Mouse (Mus musculus) liver, adult 2 months (tissue): ENCODE results near the gene Tspo. TPM values are rescaled to one million over a fixed set of nuclear protein-coding genes. Genes with fewer than 3 reads are reported as not detected.

ENCODE experiments used
- DNase-seq: peaks from one replicate; pipeline ENCODE4 v3.0.0-alpha.2; 2011; ENCODE audit warnings: low read depth, low spot score; ENCODE audit errors: extremely low read depth
- H3K27ac ChIP-seq: fragments of 200-500 bp; replicated peaks from 2 replicates; pipeline ENCODE4 v1.5.1; 2012; ENCODE audit warnings: low read depth, mild to moderate bottlenecking, control low read depth, inconsistent platforms, low read length; ENCODE audit not compliant: insufficient read depth
- H3K27me3 ChIP-seq: fragments of 200-500 bp; 2 replicates; pipeline ENCODE4 v1.6.1; 2012; ENCODE audit warnings: mild to moderate bottlenecking, moderate library complexity, low read length, inconsistent platforms; ENCODE audit not compliant: control insufficient read depth, insufficient read depth
- H3K36me3 ChIP-seq: fragments of 200-500 bp; 2 replicates; pipeline ENCODE4 v1.6.1; 2012; ENCODE audit warnings: low read length, inconsistent platforms; ENCODE audit not compliant: control insufficient read depth, insufficient read depth
- H3K4me1 ChIP-seq: fragments of 200-500 bp; 2 replicates; pipeline ENCODE4 v1.6.1; 2011; ENCODE audit warnings: low read length; ENCODE audit not compliant: control insufficient read depth, insufficient read depth
- H3K4me3 ChIP-seq: fragments of 200-500 bp; 2 replicates; pipeline ENCODE4 v1.5.1; 2011; ENCODE audit warnings: low read depth, mild to moderate bottlenecking, control low read depth, low read length, moderate library complexity; ENCODE audit not compliant: insufficient read depth
- H3K79me2 ChIP-seq: fragments of 200-500 bp; 2 replicates; pipeline ENCODE4 v1.6.1; 2012; ENCODE audit warnings: inconsistent platforms, mild to moderate bottlenecking, low read length, moderate library complexity; ENCODE audit not compliant: control insufficient read depth, insufficient read depth
- H3K9ac ChIP-seq: fragments of 200-500 bp; 2 replicates; pipeline ENCODE4 v1.6.1; 2012; ENCODE audit warnings: low read depth, mild to moderate bottlenecking, control low read depth, inconsistent platforms, low read length
- CTCF ChIP-seq: fragments of 200-500 bp; IDR thresholded peaks from 2 replicates; pipeline ENCODE4 v1.5.1; 2011; ENCODE audit warnings: low read depth, low read length, control low read depth
- POLR2A ChIP-seq: fragments of 200-500 bp; IDR thresholded peaks from 2 replicates; pipeline ENCODE4 v1.6.1; 2011; ENCODE audit warnings: low read length, control low read depth; ENCODE audit not compliant: insufficient read depth; ENCODE audit errors: extremely low read depth
- WGBS: fragments of 180-500 bp; shearing (Covaris S2); methylation state at CpG from one replicate; pipeline ENCODE4 v1.1.7; 2018; 5-methylcytosine and 5-hydroxymethylcytosine counted together
- polyA plus RNA-seq: library from polyadenylated mRNA; depleted of rRNA; stranded (reverse); fragments of >200 nt; gene quantifications from 2 replicates; pipeline ENCODE4 v1.2.3, GENCODE M21; 2012
- total RNA-seq: library from RNA; depleted of rRNA; stranded (reverse); fragments of >200 nt; gene quantifications from 2 replicates; pipeline ENCODE4 v1.2.3, GENCODE M21; 2014

Tspo gene
- total and polyA plus RNA-seq, 2 experiments: 123 to 283 TPM

DNA sequence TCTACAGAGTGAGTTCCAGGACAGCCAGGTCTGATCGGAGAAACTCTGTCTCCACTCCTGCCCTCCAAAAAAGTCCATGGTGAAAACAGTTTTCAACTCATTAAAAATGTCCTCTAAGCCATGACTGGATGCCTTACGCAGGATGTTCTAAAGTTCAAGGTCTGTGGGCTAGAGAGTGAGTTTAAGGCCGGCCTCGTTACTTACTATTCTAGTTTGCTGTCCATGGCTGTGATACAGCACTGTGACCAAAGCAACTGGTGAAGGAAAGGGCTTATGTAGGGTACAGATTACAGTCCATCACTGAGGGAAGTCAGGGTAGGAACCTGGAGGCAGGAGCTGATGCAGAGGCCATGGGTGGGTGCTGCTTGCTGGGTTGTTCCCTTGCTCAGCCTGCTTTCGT lies 5.2 kb downstream of the Tspo start:
- DNase-seq: peak; percentile 44
- TF ChIP-seq CTCF (no peak), POLR2A (no peak)
- H3K27me3 ChIP-seq: no peaks in the 10 kb centered on the region
- WGBS: 58% methylated on average over 5 of the region's 5 CpGs
- H3K4me1 ChIP-seq: peaks cover 17% of the 10 kb centered on the region
- no peak overlapping the region for H3K27ac ChIP-seq
- no peak overlapping the region for H3K4me3 ChIP-seq
- H3K79me2 ChIP-seq: peaks cover 16% of the 10 kb centered on the region; the same call in 1 of the 2 replicates
- H3K36me3 ChIP-seq: no peaks in the 10 kb centered on the region; the same call in 1 of the 2 replicates
- H3K9ac ChIP-seq: no peak overlapping the region

DNA sequence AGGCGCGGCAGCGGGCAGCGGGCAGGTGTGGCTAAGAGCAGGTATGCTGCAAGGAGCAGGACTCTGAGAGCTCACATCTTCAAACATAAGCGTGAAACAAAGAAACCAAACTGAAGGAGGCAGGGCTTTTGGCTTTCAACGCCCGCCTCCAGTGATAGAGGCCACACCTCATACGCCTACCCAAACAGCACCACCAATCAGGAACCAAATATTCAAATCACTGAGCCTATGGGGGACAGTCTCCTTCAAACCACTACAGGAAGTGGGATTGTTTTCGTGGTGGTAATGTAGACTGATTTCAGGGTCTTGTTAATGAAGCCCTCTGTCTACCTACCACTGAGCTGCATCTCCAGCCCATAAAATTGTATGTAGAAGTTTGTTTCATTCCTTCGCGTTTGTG lies 6.3 kb downstream of the Tspo start:
- 87% methylated on average over 11 of the region's 11 CpGs for WGBS
- Histone ChIP-seq H3K4me3 (no peak overlapping the region), H3K79me2 (peaks cover 16% of the 10 kb centered on the region; the same call in 1 of the 2 replicates), H3K36me3 (peaks cover 8% of the 10 kb centered on the region; the same call in 1 of the 2 replicates), H3K27ac (no peak overlapping the region), H3K9ac (no peak overlapping the region), H3K27me3 (no peaks in the 10 kb centered on the region), H3K4me1 (peaks cover 14% of the 10 kb centered on the region)
- TF ChIP-seq POLR2A (no peak), CTCF (no peak)
- DNase-seq: no peak

DNA sequence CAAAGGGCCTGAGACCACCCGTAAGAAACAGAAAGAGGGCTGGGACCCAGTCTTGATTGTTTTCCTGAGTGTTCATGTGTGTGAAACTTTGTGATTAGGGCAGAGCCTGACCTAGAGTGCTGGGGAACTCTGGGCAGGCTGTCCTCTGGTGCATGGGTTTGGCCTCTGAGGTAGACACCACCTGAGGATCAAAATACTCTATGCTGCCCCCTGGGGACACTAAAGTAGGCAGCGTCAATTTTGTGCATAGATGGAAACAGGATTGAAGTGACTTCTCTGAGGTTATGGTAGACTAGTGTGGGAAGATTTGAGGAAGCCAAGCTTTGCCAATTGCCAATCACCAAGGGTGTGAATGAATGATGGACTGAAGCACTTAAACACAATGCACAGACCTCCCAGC lies 7.2 kb downstream of the Tspo start:
- peaks cover 10% of the 10 kb centered on the region; the same call in 1 of the 2 replicates for H3K36me3 ChIP-seq
- H3K27me3 ChIP-seq: no peaks in the 10 kb centered on the region
- DNase-seq: peak; percentile 55
- H3K79me2 ChIP-seq: peaks cover 8% of the 10 kb centered on the region; the same call in 1 of the 2 replicates
- H3K9ac ChIP-seq: no peak overlapping the region
- H3K4me3 ChIP-seq: no peak overlapping the region
- peak overlapping the region; percentile 26 for H3K27ac ChIP-seq
- H3K4me1 ChIP-seq: peaks cover 14% of the 10 kb centered on the region
- WGBS: 54% methylated on average over 2 of the region's 2 CpGs
- TF ChIP-seq CTCF (peak; percentile 17; the same call in 1 of the 2 replicates), POLR2A (no peak)

DNA sequence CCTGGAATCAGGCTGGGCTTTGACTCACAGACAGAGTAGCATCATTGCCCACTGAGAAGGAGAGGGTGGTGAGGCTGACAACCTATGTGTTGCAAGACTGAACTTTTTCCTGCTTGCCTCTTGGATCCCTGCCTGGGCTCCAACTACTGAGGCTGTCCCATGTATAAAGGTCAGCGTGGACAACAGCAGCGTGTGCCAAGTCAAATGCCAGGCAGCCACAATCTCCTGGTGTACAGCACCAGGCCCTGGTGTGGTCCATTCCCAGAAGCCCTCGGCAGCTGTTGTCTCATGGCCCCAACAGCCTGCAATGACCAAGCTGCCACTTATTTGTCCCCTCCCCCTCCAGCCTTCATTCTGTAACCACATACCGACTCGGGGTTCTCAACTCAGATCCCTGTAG lies 8.2 kb downstream of the Tspo start:
- H3K27me3 ChIP-seq: no peaks in the 10 kb centered on the region
- peaks cover 10% of the 10 kb centered on the region; the same call in 1 of the 2 replicates for H3K36me3 ChIP-seq
- peak overlapping the region; percentile 74 for H3K27ac ChIP-seq
- DNase-seq: peak; percentile 96
- peaks cover 14% of the 10 kb centered on the region for H3K4me1 ChIP-seq
- no peak overlapping the region for H3K9ac ChIP-seq
- WGBS: 23% methylated on average over 5 of the region's 5 CpGs
- no peaks in the 10 kb centered on the region; the same call in 1 of the 2 replicates for H3K79me2 ChIP-seq
- no peak overlapping the region for H3K4me3 ChIP-seq
- TF ChIP-seq CTCF (no peak), POLR2A (no peak)

DNA sequence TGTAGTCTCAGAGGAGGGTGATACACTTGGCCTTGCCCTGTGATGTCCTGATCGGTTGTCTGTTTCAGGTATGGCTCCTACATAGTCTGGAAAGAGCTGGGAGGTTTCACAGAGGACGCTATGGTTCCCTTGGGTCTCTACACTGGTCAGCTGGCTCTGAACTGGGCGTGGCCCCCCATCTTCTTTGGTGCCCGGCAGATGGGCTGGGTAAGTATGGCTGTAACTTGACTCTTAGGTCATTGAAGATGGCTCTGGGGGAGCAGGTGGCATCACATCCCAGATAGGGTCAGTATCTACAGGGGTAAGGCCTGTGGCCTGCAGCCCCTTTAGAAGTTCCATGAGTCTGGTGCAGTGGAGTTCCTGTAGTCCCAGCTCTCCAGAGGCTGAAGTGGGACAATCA lies 8.7 kb downstream of the Tspo start:
- H3K36me3 ChIP-seq: peaks cover 10% of the 10 kb centered on the region; the same call in 1 of the 2 replicates
- TF ChIP-seq CTCF (no peak), POLR2A (no peak)

DNA sequence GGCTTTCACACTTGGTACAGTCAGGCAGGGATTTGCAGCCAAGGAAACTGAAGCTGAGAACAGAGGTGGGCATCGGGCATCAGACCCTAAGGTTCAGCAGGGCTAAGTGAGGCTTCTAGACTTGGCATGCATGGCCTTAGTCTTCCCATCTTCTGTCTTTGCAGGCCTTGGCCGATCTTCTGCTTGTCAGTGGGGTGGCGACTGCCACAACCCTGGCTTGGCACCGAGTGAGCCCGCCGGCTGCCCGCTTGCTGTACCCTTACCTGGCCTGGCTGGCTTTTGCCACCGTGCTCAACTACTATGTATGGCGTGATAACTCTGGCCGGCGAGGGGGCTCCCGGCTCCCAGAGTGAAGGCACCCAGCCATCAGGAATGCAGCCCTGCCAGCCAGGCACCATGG lies 10.2 kb downstream of the Tspo start:
- Histone ChIP-seq H3K27ac (no peak overlapping the region), H3K27me3 (no peaks in the 10 kb centered on the region), H3K9ac (no peak overlapping the region), H3K4me3 (no peak overlapping the region), H3K4me1 (peaks cover 14% of the 10 kb centered on the region), H3K79me2 (no peaks in the 10 kb centered on the region), H3K36me3 (peaks cover 10% of the 10 kb centered on the region; the same call in 1 of the 2 replicates)
- no peak for TF ChIP-seq CTCF
- no peak for TF ChIP-seq POLR2A
- DNase-seq: no peak
- 98% methylated on average over 12 of the region's 12 CpGs for WGBS

More for the DNA sequence above, 8.7 kb downstream of the Tspo start:
- no peaks in the 10 kb centered on the region for H3K27me3 ChIP-seq
- H3K4me3 ChIP-seq: no peak overlapping the region
- peak overlapping the region; percentile 74 for H3K27ac ChIP-seq
- H3K79me2 ChIP-seq: no peaks in the 10 kb centered on the region; the same call in 1 of the 2 replicates
- 82% methylated on average over 4 of the region's 4 CpGs for WGBS
- DNase-seq: no peak
- peaks cover 14% of the 10 kb centered on the region for H3K4me1 ChIP-seq
- H3K9ac ChIP-seq: no peak overlapping the region
